Mouse (Mus musculus) hindbrain, embryonic 16.5 days (tissue): ENCODE results near the gene D430041D05Rik. TPM values are rescaled to one million over a fixed set of nuclear protein-coding genes. Genes with fewer than 3 reads are reported as not detected.

Experiments used
- ATAC-seq: fragments of 200-750 bp; cut with Nextera tagmentation; 2 replicates; pipeline ENCODE4 v1.8.0; 2017; ENCODE audit warnings: moderate TSS enrichment, moderate library complexity
- H3K27ac ChIP-seq: fragments of 300-500 bp; sonication (generic); 2 replicates; pipeline ENCODE4 v1.5.1; 2014; ENCODE audit warnings: low read depth, mild to moderate bottlenecking, control low read depth, low read length, moderate library complexity
- H3K27me3 ChIP-seq: fragments of 300-500 bp; sonication (generic); replicated peaks from 2 replicates; pipeline ENCODE4 v1.6.1; 2014; ENCODE audit warnings: low read length; ENCODE audit not compliant: control insufficient read depth, insufficient read depth
- H3K36me3 ChIP-seq: fragments of 300-500 bp; sonication (generic); 2 replicates; pipeline ENCODE4 v1.6.1; 2014; ENCODE audit warnings: mild to moderate bottlenecking, low read length, moderate library complexity, mixed read lengths; ENCODE audit not compliant: control insufficient read depth, insufficient read depth
- H3K4me1 ChIP-seq: fragments of 300-500 bp; sonication (generic); 2 replicates; pipeline ENCODE4 v1.6.1; 2014; ENCODE audit warnings: low read depth, low read length; ENCODE audit not compliant: control insufficient read depth, insufficient read depth
- H3K4me2 ChIP-seq: fragments of 300-500 bp; sonication (generic); 2 replicates; pipeline ENCODE4 v1.6.1; 2014; ENCODE audit warnings: mild to moderate bottlenecking, low read length, control low read depth, moderate library complexity
- H3K4me3 ChIP-seq: fragments of 300-500 bp; sonication (generic); 2 replicates; pipeline ENCODE4 v1.5.1; 2014; ENCODE audit warnings: mild to moderate bottlenecking, low read length, control low read depth, moderate library complexity
- H3K9ac ChIP-seq: fragments of 300-500 bp; sonication (generic); 2 replicates; pipeline ENCODE4 v1.6.1; 2014; ENCODE audit warnings: low read depth, mild to moderate bottlenecking, control low read depth, low read length, moderate library complexity
- H3K9me3 ChIP-seq: fragments of 300-500 bp; sonication (generic); 2 replicates; pipeline ENCODE4 v1.6.1; 2014; ENCODE audit warnings: mild to moderate bottlenecking, low read length, moderate library complexity; ENCODE audit not compliant: control insufficient read depth
- WGBS: fragments of 180-500 bp; shearing (Covaris S2); extraction: QIAGEN DNeasy Blood & Tissue Kit; methylation state at CpG from one replicate; pipeline ENCODE4 v1.1.7; 2014; 5-methylcytosine and 5-hydroxymethylcytosine counted together
- polyA plus RNA-seq: library from polyadenylated mRNA; unstranded; fragments of >200 nt; fragmentation: Nextera tagmentation; extraction: Ambion mirVana; gene quantifications from 2 replicates; pipeline ENCODE4 v1.2.1, GENCODE M21; 2015

The D430041D05Rik gene
- polyA plus RNA-seq = 8.6 and 8.9 TPM in 2 replicates

- Histone ChIP-seq H3K4me1 (peaks cover 21% of the 10 kb centered on the region), H3K4me3 (peak within 1 kb of the TSS; percentile 78), H3K27ac (peak within 1 kb of the TSS; percentile 83), H3K9me3 (no peaks in the 10 kb centered on the region), H3K4me2 (peak within 1 kb of the TSS; percentile 72), H3K27me3 (no peaks in the 10 kb centered on the region), H3K36me3 (no peaks in the 10 kb centered on the region), H3K9ac (peak within 1 kb of the TSS; percentile 91)
- 54% methylated on average over 4 of the region's 4 CpGs for WGBS
- no peak for ATAC-seq
Measured at GRCm38 (mm10) chr2:104410963-104411545, at the start of gene D430041D05Rik. TSS of gene D430041D05Rik (minus strand) at chr2:104411013.

GRCm38 (mm10) chr2:104460021-104460420 lies 49.2 kb upstream of the D430041D05Rik start:
- 72% methylated on average over 3 of the region's 3 CpGs for WGBS

GRCm38 (mm10) chr2:104458569-104459332 lies 47.9 kb upstream of the D430041D05Rik start:
- no peak overlapping the region for H3K27ac ChIP-seq
- H3K9ac ChIP-seq = no peak overlapping the region
- no peaks in the 10 kb centered on the region for H3K9me3 ChIP-seq
- H3K4me2 ChIP-seq = no peak overlapping the region
- no peak for ATAC-seq
- no peaks in the 10 kb centered on the region for H3K36me3 ChIP-seq
- H3K4me3 ChIP-seq = no peak overlapping the region
- WGBS = 86% methylated on average over 8 of the region's 8 CpGs
- no peaks in the 10 kb centered on the region; the same call in 1 of the 2 replicates for H3K4me1 ChIP-seq
- no peaks in the 10 kb centered on the region for H3K27me3 ChIP-seq

More at GRCm38 (mm10) chr2:104460021-104460420, 49.2 kb upstream of the D430041D05Rik start:
- Histone ChIP-seq H3K36me3 (no peaks in the 10 kb centered on the region), H3K9me3 (no peaks in the 10 kb centered on the region), H3K27ac (no peak overlapping the region), H3K4me2 (no peak overlapping the region), H3K27me3 (no peaks in the 10 kb centered on the region), H3K4me3 (no peak overlapping the region), H3K9ac (no peak overlapping the region), H3K4me1 (no peaks in the 10 kb centered on the region; the same call in 1 of the 2 replicates)
- ATAC-seq = no peak

GRCm38 (mm10) chr2:104457106-104457505 lies 46.3 kb upstream of the D430041D05Rik start:
- Histone ChIP-seq H3K4me3 (no peak overlapping the region), H3K4me2 (no peak overlapping the region), H3K36me3 (no peaks in the 10 kb centered on the region), H3K27me3 (no peaks in the 10 kb centered on the region), H3K4me1 (no peaks in the 10 kb centered on the region; the same call in 1 of the 2 replicates), H3K27ac (no peak overlapping the region), H3K9me3 (no peaks in the 10 kb centered on the region), H3K9ac (no peak overlapping the region)
- WGBS = 91% methylated on average over 3 of the region's 3 CpGs
- no peak for ATAC-seq

GRCm38 (mm10) chr2:104450685-104451084 lies 39.9 kb upstream of the D430041D05Rik start:
- Histone ChIP-seq H3K27me3 (no peaks in the 10 kb centered on the region), H3K4me3 (no peak overlapping the region), H3K27ac (no peak overlapping the region), H3K9ac (no peak overlapping the region), H3K4me1 (no peaks in the 10 kb centered on the region), H3K9me3 (no peaks in the 10 kb centered on the region), H3K36me3 (no peaks in the 10 kb centered on the region), H3K4me2 (no peak overlapping the region)
- no peak for ATAC-seq
- 83% methylated on average over 3 of the region's 3 CpGs for WGBS

GRCm38 (mm10) chr2:104449191-104449590 lies 38.4 kb upstream of the D430041D05Rik start:
- 100% methylated on average over 1 of the region's 1 CpGs for WGBS
- Histone ChIP-seq H3K36me3 (no peaks in the 10 kb centered on the region), H3K4me1 (no peaks in the 10 kb centered on the region), H3K27ac (no peak overlapping the region), H3K27me3 (no peaks in the 10 kb centered on the region), H3K4me3 (no peak overlapping the region), H3K4me2 (no peak overlapping the region), H3K9ac (no peak overlapping the region), H3K9me3 (no peaks in the 10 kb centered on the region)
- no peak for ATAC-seq

- Histone ChIP-seq H3K9me3 (no peaks in the 10 kb centered on the region), H3K9ac (no peak overlapping the region), H3K27ac (no peak overlapping the region), H3K4me3 (no peak overlapping the region), H3K4me2 (no peak overlapping the region), H3K27me3 (no peaks in the 10 kb centered on the region), H3K36me3 (no peaks in the 10 kb centered on the region), H3K4me1 (no peaks in the 10 kb centered on the region)
- no peak for ATAC-seq
- 72% methylated on average over 4 of the region's 4 CpGs for WGBS
Measured at GRCm38 (mm10) chr2:104448201-104448600, 37.4 kb upstream of the D430041D05Rik start.

- Histone ChIP-seq H3K4me3 (no peak overlapping the region), H3K27ac (no peak overlapping the region), H3K4me2 (no peak overlapping the region), H3K4me1 (no peaks in the 10 kb centered on the region), H3K9ac (no peak overlapping the region), H3K36me3 (no peaks in the 10 kb centered on the region), H3K9me3 (no peaks in the 10 kb centered on the region), H3K27me3 (no peaks in the 10 kb centered on the region)
- ATAC-seq = no peak
- 71% methylated on average over 1 of the region's 1 CpGs for WGBS
Measured at GRCm38 (mm10) chr2:104446016-104446415, 35.2 kb upstream of the D430041D05Rik start.

GRCm38 (mm10) chr2:104444776-104445175 lies 34.0 kb upstream of the D430041D05Rik start:
- 38% methylated on average over 2 of the region's 2 CpGs for WGBS
- Histone ChIP-seq H3K36me3 (no peaks in the 10 kb centered on the region), H3K9ac (no peak overlapping the region), H3K4me2 (no peak overlapping the region), H3K9me3 (no peaks in the 10 kb centered on the region), H3K27me3 (no peaks in the 10 kb centered on the region), H3K27ac (no peak overlapping the region), H3K4me3 (no peak overlapping the region), H3K4me1 (no peaks in the 10 kb centered on the region)
- peak; percentile 88 for ATAC-seq
